Mouse (Mus musculus) lung, embryonic 15.5 days (tissue): ENCODE data around the gene Ilkap. TPM values are rescaled to one million over a fixed set of nuclear protein-coding genes. Genes with fewer than 3 reads are reported as not detected.
A peak's percentile ranks its signal among the peaks of the same experiment; 100 is the strongest.

ENCODE experiments used
- ATAC-seq: fragments of 200-750 bp; cut with Nextera tagmentation; 2 replicates; pipeline ENCODE4 v1.8.0; 2017; ENCODE audit warnings: moderate number of reproducible peaks, borderline replicate concordance; ENCODE audit not compliant: low FRiP score, low TSS enrichment; ENCODE audit errors: extremely low read depth
- H3K27ac ChIP-seq: fragments of 300-500 bp; sonication (generic); 2 replicates; pipeline ENCODE4 v1.5.1; 2015; ENCODE audit warnings: moderate library complexity, mild to moderate bottlenecking, inconsistent platforms
- H3K27me3 ChIP-seq: fragments of 300-500 bp; sonication (generic); 2 replicates; pipeline ENCODE4 v1.6.1; 2015; ENCODE audit warnings: inconsistent platforms
- H3K36me3 ChIP-seq: fragments of 300-500 bp; sonication (generic); 2 replicates; pipeline ENCODE4 v1.6.1; 2015; ENCODE audit warnings: inconsistent platforms
- H3K4me1 ChIP-seq: fragments of 300-500 bp; sonication (generic); 2 replicates; pipeline ENCODE4 v1.6.1; 2015; ENCODE audit warnings: inconsistent platforms
- H3K4me2 ChIP-seq: fragments of 300-500 bp; sonication (generic); 2 replicates; pipeline ENCODE4 v1.6.1; 2015; ENCODE audit warnings: inconsistent platforms, mild to moderate bottlenecking, moderate library complexity
- H3K4me3 ChIP-seq: fragments of 300-500 bp; sonication (generic); 2 replicates; pipeline ENCODE4 v1.5.1; 2015; ENCODE audit warnings: mild to moderate bottlenecking, inconsistent platforms
- H3K9ac ChIP-seq: fragments of 300-500 bp; sonication (generic); 2 replicates; pipeline ENCODE4 v1.6.1; 2015; ENCODE audit warnings: inconsistent platforms
- H3K9me3 ChIP-seq: fragments of 300-500 bp; sonication (generic); 2 replicates; pipeline ENCODE4 v1.6.1; 2016; ENCODE audit warnings: inconsistent platforms
- WGBS: fragments of 180-500 bp; shearing (Covaris S2); methylation state at CpG from one replicate; pipeline ENCODE4 v1.1.7; 2015; 5-methylcytosine and 5-hydroxymethylcytosine counted together
- polyA plus RNA-seq: library from polyadenylated mRNA; unstranded; fragments of >200 nt; fragmentation: Nextera tagmentation; extraction: Ambion mirVana; gene quantifications from 2 replicates; pipeline ENCODE4 v1.2.1, GENCODE M21; 2015

Ilkap gene
- polyA plus RNA-seq: 146 and 149 TPM in 2 replicates

- Histone ChIP-seq H3K9ac (peak within 1 kb of the TSS; percentile 92), H3K9me3 (no peaks in the 10 kb centered on the region), H3K4me3 (peak within 1 kb of the TSS; percentile 90), H3K4me2 (peak within 1 kb of the TSS; percentile 80), H3K27me3 (no peaks in the 10 kb centered on the region), H3K36me3 (peaks cover 9% of the 10 kb centered on the region; the same call in 1 of the 2 replicates), H3K27ac (peak within 1 kb of the TSS; percentile 77), H3K4me1 (peaks cover 13% of the 10 kb centered on the region)
- WGBS: under 1% methylated on average over 85 of the region's 91 CpGs
- ATAC-seq: peak; percentile 97
These were observed at the start of gene Ilkap for GRCm38 (mm10) chr1:91398260-91399062. Ilkap (minus strand) TSS chr1:91398815.

GRCm38 (mm10) chr1:91446511-91446910, 47.9 kb upstream of the Ilkap start:
- Histone ChIP-seq H3K4me2 (no peak overlapping the region), H3K27me3 (no peaks in the 10 kb centered on the region), H3K27ac (peak overlapping the region; percentile 65), H3K4me1 (peaks cover 36% of the 10 kb centered on the region), H3K36me3 (peaks cover 48% of the 10 kb centered on the region), H3K9ac (no peak overlapping the region), H3K9me3 (peaks cover 6% of the 10 kb centered on the region; the same call in 1 of the 2 replicates), H3K4me3 (no peak overlapping the region)
- 87% methylated on average over 4 of the region's 4 CpGs for WGBS
- no peak for ATAC-seq

GRCm38 (mm10) chr1:91446060-91446459, 47.4 kb upstream of the Ilkap start:
- Histone ChIP-seq H3K4me2 (no peak overlapping the region), H3K4me1 (peaks cover 31% of the 10 kb centered on the region), H3K27ac (peak overlapping the region; percentile 65), H3K9ac (no peak overlapping the region), H3K27me3 (no peaks in the 10 kb centered on the region), H3K36me3 (peaks cover 51% of the 10 kb centered on the region), H3K9me3 (peaks cover 6% of the 10 kb centered on the region; the same call in 1 of the 2 replicates), H3K4me3 (no peak overlapping the region)
- peak; percentile 13; the same call in 1 of the 2 replicates for ATAC-seq
- 45% methylated on average over 8 of the region's 8 CpGs for WGBS

- Histone ChIP-seq H3K4me1 (peaks cover 28% of the 10 kb centered on the region), H3K36me3 (peaks cover 55% of the 10 kb centered on the region), H3K4me2 (no peak overlapping the region), H3K27me3 (no peaks in the 10 kb centered on the region), H3K27ac (peak overlapping the region; percentile 65; the same call in 1 of the 2 replicates), H3K4me3 (no peak overlapping the region), H3K9ac (no peak overlapping the region), H3K9me3 (peaks cover 6% of the 10 kb centered on the region; the same call in 1 of the 2 replicates)
- WGBS: 86% methylated on average over 17 of the region's 17 CpGs
- ATAC-seq: no peak
These were observed 46.5 kb upstream of the Ilkap start for GRCm38 (mm10) chr1:91444841-91445830.

GRCm38 (mm10) chr1:91442350-91442990, 43.9 kb upstream of the Ilkap start:
- WGBS: 61% methylated on average over 6 of the region's 7 CpGs
- Histone ChIP-seq H3K4me1 (peaks cover 25% of the 10 kb centered on the region), H3K27me3 (no peaks in the 10 kb centered on the region), H3K4me3 (peak overlapping the region; percentile 1; the same call in 1 of the 2 replicates), H3K27ac (peak overlapping the region; percentile 83), H3K4me2 (peak overlapping the region; percentile 27; the same call in 1 of the 2 replicates), H3K36me3 (peaks cover 57% of the 10 kb centered on the region), H3K9ac (0 out of 2 replicates have a peak overlapping the region, but pooled peaks have one; percentile 20), H3K9me3 (peaks cover 3% of the 10 kb centered on the region; the same call in 1 of the 2 replicates)
- ATAC-seq: peak; percentile 43

GRCm38 (mm10) chr1:91441855-91442254, 43.2 kb upstream of the Ilkap start:
- ATAC-seq: no peak
- Histone ChIP-seq H3K4me1 (peaks cover 30% of the 10 kb centered on the region), H3K9me3 (no peaks in the 10 kb centered on the region), H3K4me3 (no peak overlapping the region), H3K27ac (0 out of 2 replicates have a peak overlapping the region, but pooled peaks have one; percentile 41), H3K9ac (no peak overlapping the region), H3K4me2 (no peak overlapping the region), H3K36me3 (peaks cover 51% of the 10 kb centered on the region), H3K27me3 (no peaks in the 10 kb centered on the region)
- WGBS: 85% methylated on average over 3 of the region's 3 CpGs

- H3K27ac ChIP-seq: no peak overlapping the region
- no peak overlapping the region for H3K9ac ChIP-seq
- no peaks in the 10 kb centered on the region for H3K27me3 ChIP-seq
- no peak overlapping the region for H3K4me3 ChIP-seq
- no peak for ATAC-seq
- no peaks in the 10 kb centered on the region for H3K9me3 ChIP-seq
- peaks cover 39% of the 10 kb centered on the region for H3K36me3 ChIP-seq
- no peak overlapping the region for H3K4me2 ChIP-seq
- WGBS: 82% methylated on average over 8 of the region's 8 CpGs
- H3K4me1 ChIP-seq: peaks cover 32% of the 10 kb centered on the region
These were observed 41.2 kb upstream of the Ilkap start for GRCm38 (mm10) chr1:91439776-91440175.

- no peak for ATAC-seq
- Histone ChIP-seq H3K27ac (peak overlapping the region; percentile 91; the same call in 1 of the 2 replicates), H3K4me3 (no peak overlapping the region), H3K4me1 (peaks cover 24% of the 10 kb centered on the region), H3K9me3 (no peaks in the 10 kb centered on the region), H3K27me3 (no peaks in the 10 kb centered on the region), H3K4me2 (no peak overlapping the region), H3K36me3 (peaks cover 46% of the 10 kb centered on the region), H3K9ac (no peak overlapping the region)
- 85% methylated on average over 7 of the region's 7 CpGs for WGBS
These were observed 39.0 kb upstream of the Ilkap start for GRCm38 (mm10) chr1:91437573-91437972.

- Histone ChIP-seq H3K9ac (no peak overlapping the region), H3K4me1 (peaks cover 24% of the 10 kb centered on the region), H3K9me3 (no peaks in the 10 kb centered on the region), H3K36me3 (peaks cover 50% of the 10 kb centered on the region), H3K27me3 (no peaks in the 10 kb centered on the region), H3K4me3 (no peak overlapping the region), H3K27ac (peak overlapping the region; percentile 91), H3K4me2 (no peak overlapping the region)
- WGBS: 91% methylated on average over 3 of the region's 3 CpGs
- peak; percentile 27; the same call in 1 of the 2 replicates for ATAC-seq
These were observed 38.4 kb upstream of the Ilkap start for GRCm38 (mm10) chr1:91437083-91437400.

GRCm38 (mm10) chr1:91436380-91437082, 37.9 kb upstream of the Ilkap start:
- H3K9ac ChIP-seq: no peak overlapping the region

More at GRCm38 (mm10) chr1:91436380-91437082, 37.9 kb upstream of the Ilkap start:
- ATAC-seq: peak; percentile 88
- no peaks in the 10 kb centered on the region for H3K9me3 ChIP-seq
- peak overlapping the region; percentile 91 for H3K27ac ChIP-seq
- H3K36me3 ChIP-seq: peaks cover 50% of the 10 kb centered on the region
- H3K4me2 ChIP-seq: no peak overlapping the region; the same call in 1 of the 2 replicates
- no peaks in the 10 kb centered on the region for H3K27me3 ChIP-seq
- no peak overlapping the region for H3K4me3 ChIP-seq
- H3K4me1 ChIP-seq: peaks cover 24% of the 10 kb centered on the region
- WGBS: 32% methylated on average over 6 of the region's 6 CpGs
